Mouse (Mus musculus) spleen, adult 2 months (tissue): ENCODE data around the gene Jaml.

Experiments
- CTCF ChIP-seq: fragments of 200-500 bp; IDR thresholded peaks from 2 replicates; pipeline ENCODE4 v1.5.1; 2011; ENCODE audit warnings: mild to moderate bottlenecking, inconsistent platforms; ENCODE audit not compliant: insufficient read depth, insufficient read length, insufficient replicate concordance; ENCODE audit errors: extremely low read depth
- POLR2A ChIP-seq: fragments of 200-500 bp; IDR thresholded peaks from 2 replicates; pipeline ENCODE4 v1.6.1; 2011; ENCODE audit warnings: low read depth, low read length, inconsistent platforms

- TF ChIP-seq POLR2A (no peak), CTCF (no peak)
These were observed 7.0 kb downstream of the Jaml start for GRCm38 (mm10) chr9:45085741-45086690.
